Mouse (Mus musculus) lung, postnatal 14 days (tissue): Measurements from ENCODE around the gene Olfr1307.

Source experiments
- DNase-seq: peaks from one replicate; pipeline ENCODE4 v3.0.0; 2021

The Olfr1307 gene

DNA sequence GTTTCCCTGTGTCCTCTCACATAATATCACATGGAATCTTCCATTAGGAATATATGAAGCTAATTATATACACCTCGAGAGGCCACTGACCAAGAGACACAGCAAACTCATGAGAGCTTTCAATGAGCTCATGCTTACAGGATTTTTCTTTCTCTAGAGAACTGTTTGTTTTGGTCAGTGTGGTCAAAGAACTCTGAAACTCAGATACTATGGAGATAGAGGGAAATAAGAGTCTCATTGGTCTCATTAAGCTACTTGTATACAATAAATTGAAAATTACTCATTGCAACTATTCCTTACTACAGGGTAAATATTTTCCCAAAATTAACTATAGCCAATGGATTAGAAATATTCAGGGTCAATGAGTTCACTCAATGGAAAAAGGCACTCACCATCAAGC, at the start of gene Olfr1307:
TSS of gene Olfr1307 (minus strand) at position 101 of the 400 bp plus-strand sequence.
- no peak for DNase-seq

DNA sequence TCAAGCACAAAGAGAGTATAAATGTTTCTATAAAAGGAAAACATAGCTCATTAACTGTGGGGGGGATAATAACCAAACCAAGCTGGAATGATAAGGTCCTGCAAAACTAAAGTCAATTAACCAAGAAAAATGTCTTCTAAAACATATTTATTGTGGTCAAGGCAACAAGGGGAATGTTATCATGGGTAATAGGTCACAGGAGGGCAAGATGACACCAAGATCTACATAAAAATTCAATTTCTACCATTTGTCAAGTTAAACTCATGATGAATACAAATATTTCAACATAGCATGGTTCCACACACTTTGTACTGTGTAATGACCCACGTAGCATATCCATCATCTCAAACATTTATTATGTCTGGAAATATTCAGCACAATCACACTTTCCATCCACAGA, 40.9 kb upstream of the Olfr1307 start, which contains the start of gene Olfr1309:
TSS of gene Olfr1309 (minus strand) at position 101 of the 400 bp plus-strand sequence.
- no peak for DNase-seq

DNA sequence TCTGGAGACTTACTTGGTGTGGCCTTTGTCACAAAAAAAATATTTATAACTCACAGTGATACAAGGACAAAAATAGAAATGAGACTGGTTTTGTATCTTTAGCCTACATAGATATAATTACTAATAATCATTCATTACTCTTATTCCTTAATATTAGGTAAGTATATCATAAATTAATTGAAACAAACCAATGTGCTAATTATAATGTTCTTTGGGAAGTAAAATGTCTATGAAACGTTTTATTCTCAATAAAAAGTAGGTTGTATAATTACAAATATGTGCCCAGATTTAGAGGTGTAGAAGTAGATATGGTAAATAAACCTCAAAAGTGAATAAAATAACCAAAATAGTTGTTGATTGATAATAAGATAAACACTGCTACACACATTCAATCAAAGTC, 15.6 kb upstream of the Olfr1307 start, which contains the start of gene Olfr1308:
TSS of gene Olfr1308 (minus strand) at position 101 of the 400 bp plus-strand sequence.
- no peak for DNase-seq

DNA sequence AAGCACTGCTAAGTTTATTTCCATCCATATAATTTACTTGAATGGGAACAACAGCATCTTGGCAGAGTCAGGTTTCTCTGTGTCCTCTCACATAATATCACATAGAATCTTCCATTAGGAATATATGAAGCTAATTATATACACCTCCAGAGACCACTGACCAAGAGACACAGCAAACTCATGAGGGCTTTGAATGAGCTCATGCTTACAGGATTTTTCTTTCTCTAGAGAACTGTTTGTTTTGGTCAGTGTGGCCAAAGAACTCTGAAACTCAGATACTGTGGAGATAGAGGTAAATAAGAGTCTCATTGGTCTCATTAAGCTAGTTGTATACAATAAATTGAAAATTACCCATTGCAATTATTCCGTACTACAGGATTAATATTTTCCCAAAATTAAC, 33.1 kb downstream of the Olfr1307 start, which contains the start of gene Olfr1306:
TSS of gene Olfr1306 (minus strand) at position 101 of the 400 bp plus-strand sequence.
- no peak for DNase-seq
